Mouse (Mus musculus) sigmoid colon, adult 10 weeks (tissue): ENCODE results near the gene H2-Ke6. TPM values are rescaled to one million over a fixed set of nuclear protein-coding genes. Genes with fewer than 3 reads are reported as not detected.

Experiments
- polyA plus RNA-seq: library from polyadenylated mRNA; stranded (reverse); fragments of 350-450 nt; fragmentation: Illumina TruSeq; extraction: RNeasy Lipid Tissue Mini Kit (QIAGEN cat#74804); gene quantifications from one replicate; pipeline ENCODE4 v1.2.3, GENCODE M21; 2014; ENCODE audit warnings: low read depth, low replicate concordance

H2-Ke6 gene
- polyA plus RNA-seq, result 1.2 TPM

DNA sequence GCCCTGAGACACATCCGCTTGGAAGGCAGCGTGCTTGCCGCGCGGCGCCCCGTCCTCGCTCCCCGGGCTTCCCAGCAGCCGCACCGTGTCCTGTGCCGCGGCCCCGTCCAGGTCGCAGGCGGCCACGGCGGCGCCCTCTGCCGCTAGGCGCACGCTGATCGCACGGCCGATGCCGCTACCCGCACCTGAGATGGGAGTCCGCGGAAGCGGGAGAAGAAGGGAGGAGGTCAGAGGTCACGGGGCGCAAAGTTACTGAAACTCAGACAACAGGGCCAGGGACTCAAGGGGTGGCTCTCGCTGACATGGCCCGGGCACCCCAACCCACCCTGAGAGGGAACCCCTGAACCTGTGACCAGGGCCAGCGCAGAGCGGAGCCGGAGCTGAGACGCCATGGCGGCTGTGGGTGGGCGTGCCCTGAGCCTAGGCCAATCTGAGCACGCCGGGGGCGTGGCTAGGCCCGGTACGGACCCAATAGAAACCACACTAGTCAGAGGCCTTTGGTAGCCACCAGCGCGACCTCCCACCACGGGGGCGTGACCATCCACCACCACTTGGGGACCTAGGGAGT lies at the start of gene H2-Ke6:
TSS of gene H2-Ke6 (minus strand) at position 405 of the 568 bp plus-strand sequence.

DNA sequence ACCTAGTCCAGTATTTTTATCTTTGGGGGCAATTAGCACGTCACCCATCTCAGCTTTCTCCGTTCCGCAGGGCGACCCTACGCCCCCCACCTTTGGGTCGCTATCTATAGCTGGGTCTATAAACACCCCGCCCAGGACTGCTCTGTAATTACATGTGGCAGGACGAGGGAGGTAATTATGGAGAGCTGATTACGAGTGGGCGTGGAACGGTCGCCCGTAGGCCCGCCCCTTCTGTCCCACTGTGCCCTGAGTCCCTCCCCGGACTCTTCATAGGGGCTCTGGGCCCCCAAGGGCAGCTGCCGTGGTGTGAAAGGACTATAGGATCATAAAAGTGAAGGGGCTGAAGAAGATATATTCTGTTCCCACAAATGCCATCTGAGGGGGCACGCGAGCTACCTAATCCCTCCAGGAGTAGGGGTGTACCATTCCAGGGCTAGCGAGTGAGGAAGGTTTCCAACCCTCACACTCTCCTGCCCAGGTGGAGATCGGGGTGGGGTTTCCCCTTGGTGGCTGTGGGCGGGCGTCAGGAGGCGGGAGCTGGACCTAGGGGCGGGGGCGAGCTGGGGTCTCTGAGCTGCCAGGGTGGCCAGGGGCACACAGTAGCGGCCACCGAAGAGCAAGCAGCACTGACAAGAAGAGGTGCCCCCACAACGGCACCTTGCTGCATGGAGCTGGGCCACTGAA lies 11.2 kb upstream of the H2-Ke6 start, which contains the start of gene Col11a2:
TSS of gene Col11a2 (plus strand) at position 560 of the 684 bp plus-strand sequence.

DNA sequence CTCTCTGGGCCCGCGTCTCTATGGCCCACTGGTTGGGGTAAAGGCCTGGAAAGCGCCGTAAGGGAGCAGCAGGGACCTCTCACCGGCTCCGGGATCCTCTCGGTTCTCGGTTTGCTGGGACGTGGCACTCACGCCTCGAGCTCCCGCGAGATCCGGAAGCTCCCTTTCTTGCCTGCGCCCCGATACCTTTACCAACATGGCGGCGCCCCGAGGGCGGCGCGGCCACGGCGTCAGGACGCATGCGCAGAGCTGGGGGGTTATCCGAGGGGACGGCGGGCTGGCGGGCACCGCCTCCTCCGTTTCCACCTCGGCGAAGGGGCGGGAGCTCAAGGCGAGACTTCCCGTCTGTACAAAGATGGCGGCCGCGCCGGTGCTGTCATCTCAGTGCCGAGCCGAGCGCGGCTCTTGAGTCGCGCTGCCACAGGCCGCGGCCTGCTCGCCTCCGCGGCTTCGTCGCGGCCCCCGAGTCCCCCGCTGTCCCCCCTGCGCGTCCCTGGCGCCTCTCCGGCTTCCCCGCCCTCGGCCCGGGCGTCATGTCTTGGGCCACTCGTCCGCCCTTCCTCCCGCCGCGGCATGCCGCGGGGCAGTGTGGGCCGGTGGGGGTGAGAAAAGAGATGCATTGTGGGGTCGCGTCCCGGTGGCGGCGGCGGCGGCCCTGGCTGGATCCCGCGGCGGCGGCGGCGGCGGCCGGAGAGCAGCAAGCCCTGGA lies 3.8 kb upstream of the H2-Ke6 start, which contains the start of the genes Slc39a7 and Rxrb:
TSS of gene Slc39a7 (minus strand) at position 218 of the 709 bp plus-strand sequence.
TSS of gene Rxrb (plus strand) at position 348 of the 709 bp plus-strand sequence.

DNA sequence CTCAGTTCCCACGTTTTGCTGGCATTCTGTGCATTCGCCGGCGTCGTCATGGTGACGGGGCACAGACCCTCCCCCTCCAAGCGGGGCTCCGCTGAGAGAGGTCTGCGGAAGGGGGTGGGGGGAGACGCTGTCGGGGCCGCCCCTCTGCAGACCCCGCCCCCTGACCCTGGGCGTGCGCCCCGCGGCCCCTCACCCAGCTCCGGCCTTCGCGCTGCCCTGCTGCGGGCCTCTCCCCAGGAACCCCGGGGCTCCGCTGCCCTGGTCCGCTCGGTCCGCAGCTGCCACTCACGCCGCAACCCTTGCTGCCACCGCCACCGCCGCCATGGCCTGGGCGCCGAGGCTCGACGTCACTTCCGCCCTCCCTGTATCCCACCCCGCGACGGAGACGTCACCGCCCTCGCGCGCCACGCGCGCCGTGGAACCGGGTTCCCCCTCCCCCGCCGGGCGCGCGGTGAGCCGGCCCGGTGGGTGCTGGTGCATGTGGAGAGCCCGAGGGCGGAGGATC lies 3.5 kb downstream of the H2-Ke6 start, which contains the start of gene Ring1:
TSS of gene Ring1 (minus strand) at position 364 of the 505 bp plus-strand sequence.

DNA sequence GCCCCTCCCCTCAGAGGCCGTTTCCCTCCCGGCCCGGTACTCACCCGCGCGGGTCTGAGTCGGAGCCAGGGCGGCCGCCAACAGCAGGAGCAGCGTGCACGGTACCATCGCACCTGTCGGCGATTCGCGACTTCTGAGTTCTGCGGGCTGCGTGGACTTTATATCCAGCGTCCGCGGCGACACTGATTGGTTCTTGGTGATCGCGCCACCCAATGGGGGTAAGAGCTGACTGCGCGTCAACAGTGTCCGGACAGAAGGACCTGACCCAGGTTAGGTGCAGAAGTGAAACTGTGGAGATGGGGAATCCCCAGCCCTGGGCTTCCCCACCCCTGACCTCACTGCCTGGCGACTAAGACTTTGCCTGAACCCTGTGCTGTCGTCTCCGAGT lies 27.7 kb downstream of the H2-Ke6 start, which contains the start of gene H2-K1:
TSS of gene H2-K1 (minus strand) at position 198 of the 388 bp plus-strand sequence.

Other genes with a start within 250 kb of the H2-Ke6 start
- gene Angptl4, start 246.2 kb downstream of the H2-Ke6 start, polyA plus RNA-seq, result 1.0 TPM
- 5.3 TPM for gene Kank3, start 217.5 kb downstream of the H2-Ke6 start, polyA plus RNA-seq
- 77.1 TPM for gene Rps28, start 203.5 kb downstream of the H2-Ke6 start, polyA plus RNA-seq
- gene Ndufa7, start 203.5 kb downstream of the H2-Ke6 start, polyA plus RNA-seq, result 28.2 TPM
- gene Cd320, start 185.0 kb downstream of the H2-Ke6 start, polyA plus RNA-seq, result 5.6 TPM
- gene Gm7029, start 154.2 kb downstream of the H2-Ke6 start, polyA plus RNA-seq, result not detected
- gene Kifc1, start 137.4 kb downstream of the H2-Ke6 start, polyA plus RNA-seq, result not detected
- gene Platr17, start 122.9 kb downstream of the H2-Ke6 start, polyA plus RNA-seq, result not detected
- gene Daxx, start 118.6 kb downstream of the H2-Ke6 start, polyA plus RNA-seq, result 6.5 TPM
- 54.8 TPM for gene Tapbp, start 112.2 kb downstream of the H2-Ke6 start, polyA plus RNA-seq
- gene Zbtb22, start 112.2 kb downstream of the H2-Ke6 start, polyA plus RNA-seq, result 1.8 TPM
- gene Rgl2, start 98.5 kb downstream of the H2-Ke6 start, polyA plus RNA-seq, result 8.0 TPM
- gene Pfdn6, start 87.7 kb downstream of the H2-Ke6 start, polyA plus RNA-seq, result 8.4 TPM
- 0.25 TPM for gene Wdr46, start 87.4 kb downstream of the H2-Ke6 start, polyA plus RNA-seq
- 0.38 TPM for gene B3galt4, start 76.6 kb downstream of the H2-Ke6 start, polyA plus RNA-seq
- 4.8 TPM for gene Vps52, start 72.2 kb downstream of the H2-Ke6 start, polyA plus RNA-seq
- 34.2 TPM for gene Rps18, start 72.1 kb downstream of the H2-Ke6 start, polyA plus RNA-seq
- gene H2-K1, start 27.7 kb downstream of the H2-Ke6 start, polyA plus RNA-seq, result 407 TPM
- gene Ring1, start 3.4 kb downstream of the H2-Ke6 start, polyA plus RNA-seq, result 1.8 TPM
- gene Slc39a7, start 3.6 kb upstream of the H2-Ke6 start, polyA plus RNA-seq, result 0.88 TPM
- gene Rxrb, start 3.8 kb upstream of the H2-Ke6 start, polyA plus RNA-seq, result 1.5 TPM
- 0.19 TPM for gene Col11a2, start 11.4 kb upstream of the H2-Ke6 start, polyA plus RNA-seq
- not detected for gene H2-Oa, start 64.3 kb upstream of the H2-Ke6 start, polyA plus RNA-seq
- gene H2-DMa, start 91.5 kb upstream of the H2-Ke6 start, polyA plus RNA-seq, result 1.8 TPM
- 212 TPM for gene Brd2, start 94.6 kb upstream of the H2-Ke6 start, polyA plus RNA-seq
- gene H2-DMb2, start 115.2 kb upstream of the H2-Ke6 start, polyA plus RNA-seq, result 6.1 TPM
- gene H2-DMb1, start 125.0 kb upstream of the H2-Ke6 start, polyA plus RNA-seq, result 6.3 TPM
- 4.0 TPM for gene Tap1, start 159.5 kb upstream of the H2-Ke6 start, polyA plus RNA-seq
- 7.7 TPM for gene Psmb9, start 159.7 kb upstream of the H2-Ke6 start, polyA plus RNA-seq
- gene Psmb8, start 169.7 kb upstream of the H2-Ke6 start, polyA plus RNA-seq, result 4.4 TPM
- not detected for gene Tap2, start 175.5 kb upstream of the H2-Ke6 start, polyA plus RNA-seq
- gene H2-Ob, start 210.8 kb upstream of the H2-Ke6 start, polyA plus RNA-seq, result 25.2 TPM
- 61.2 TPM for gene H2-Ab1, start 229.6 kb upstream of the H2-Ke6 start, polyA plus RNA-seq